Mouse (Mus musculus): Measurements from ENCODE around the gene Ddx31. TPM values are rescaled to one million over a fixed set of nuclear protein-coding genes. Genes with fewer than 3 reads are reported as not detected.

The Ddx31 gene
- total RNA-seq, 2 experiments from 2014 or later: 4.6 to 7.8 TPM

GRCm38 (mm10) chr2:28910877-28911276 lies 70.7 kb downstream of the Ddx31 start:
- no peak for DNase-seq (ENCODE audit: low spot score in 2 of 2)

- DNase-seq (ENCODE audit: low spot score in 2 of 2): no peak
These were observed 71.3 kb downstream of the Ddx31 start for GRCm38 (mm10) chr2:28911331-28912038.

- DNase-seq (ENCODE audit: low spot score in 2 of 2): no peak
These were observed 72.0 kb downstream of the Ddx31 start for GRCm38 (mm10) chr2:28912039-28912700.

GRCm38 (mm10) chr2:28912961-28913360 lies 72.8 kb downstream of the Ddx31 start:
- no peak for DNase-seq (ENCODE audit: low spot score in 2 of 2)

GRCm38 (mm10) chr2:28914121-28914520 lies 73.9 kb downstream of the Ddx31 start:
- no peak for DNase-seq (ENCODE audit: low spot score in 2 of 2)

GRCm38 (mm10) chr2:28915104-28915738 lies 75.0 kb downstream of the Ddx31 start:
- DNase-seq (ENCODE audit: low spot score in 2 of 2): no peak

- DNase-seq (ENCODE audit: low spot score in 2 of 2): no peak
These were observed 75.7 kb downstream of the Ddx31 start for GRCm38 (mm10) chr2:28915768-28916512.

- DNase-seq (ENCODE audit: low spot score in 2 of 2): no peak
These were observed 76.3 kb downstream of the Ddx31 start, which contains the start of gene Barhl1 for GRCm38 (mm10) chr2:28916513-28916865. Gene Barhl1, minus strand, starts transcription at chr2:28916668.

- DNase-seq (ENCODE audit: low spot score in 2 of 2): no peak
These were observed 76.9 kb downstream of the Ddx31 start for GRCm38 (mm10) chr2:28917156-28917517.

GRCm38 (mm10) chr2:28917518-28918361 lies 77.5 kb downstream of the Ddx31 start:
- DNase-seq (ENCODE audit: low spot score in 2 of 2): no peak

- no peak for DNase-seq (ENCODE audit: low spot score in 2 of 2)
These were observed 78.8 kb downstream of the Ddx31 start for GRCm38 (mm10) chr2:28919001-28919400.

GRCm38 (mm10) chr2:28923912-28924311 lies 83.7 kb downstream of the Ddx31 start:
- peak; percentile 60 to 76 for DNase-seq (ENCODE audit: low spot score in 2 of 2)

- no peak for DNase-seq (ENCODE audit: low spot score in 2 of 2)
These were observed 90.4 kb downstream of the Ddx31 start for GRCm38 (mm10) chr2:28930571-28930970.

GRCm38 (mm10) chr2:28938997-28939396 lies 98.8 kb downstream of the Ddx31 start:
- no peak for DNase-seq (ENCODE audit: low spot score in 2 of 2)

- DNase-seq (ENCODE audit: low spot score in 2 of 2): no peak
These were observed 103.7 kb downstream of the Ddx31 start for GRCm38 (mm10) chr2:28943666-28944516.

GRCm38 (mm10) chr2:28945388-28945787 lies 105.2 kb downstream of the Ddx31 start:
- no peak for DNase-seq (ENCODE audit: low spot score in 2 of 2)

- DNase-seq (ENCODE audit: low spot score in 2 of 2): no peak
These were observed 106.1 kb downstream of the Ddx31 start for GRCm38 (mm10) chr2:28946312-28946711.

- no peak for DNase-seq (ENCODE audit: low spot score in 2 of 2)
These were observed 112.8 kb downstream of the Ddx31 start for GRCm38 (mm10) chr2:28952981-28953380.

GRCm38 (mm10) chr2:28954595-28954994 lies 114.4 kb downstream of the Ddx31 start:
- no peak for DNase-seq (ENCODE audit: low spot score in 2 of 2)

Measured in gastrocnemius, postnatal 4 days (tissue).